Comparison of ENCODE assay signal across 8 mouse cellular contexts in the genomic region with DNA sequence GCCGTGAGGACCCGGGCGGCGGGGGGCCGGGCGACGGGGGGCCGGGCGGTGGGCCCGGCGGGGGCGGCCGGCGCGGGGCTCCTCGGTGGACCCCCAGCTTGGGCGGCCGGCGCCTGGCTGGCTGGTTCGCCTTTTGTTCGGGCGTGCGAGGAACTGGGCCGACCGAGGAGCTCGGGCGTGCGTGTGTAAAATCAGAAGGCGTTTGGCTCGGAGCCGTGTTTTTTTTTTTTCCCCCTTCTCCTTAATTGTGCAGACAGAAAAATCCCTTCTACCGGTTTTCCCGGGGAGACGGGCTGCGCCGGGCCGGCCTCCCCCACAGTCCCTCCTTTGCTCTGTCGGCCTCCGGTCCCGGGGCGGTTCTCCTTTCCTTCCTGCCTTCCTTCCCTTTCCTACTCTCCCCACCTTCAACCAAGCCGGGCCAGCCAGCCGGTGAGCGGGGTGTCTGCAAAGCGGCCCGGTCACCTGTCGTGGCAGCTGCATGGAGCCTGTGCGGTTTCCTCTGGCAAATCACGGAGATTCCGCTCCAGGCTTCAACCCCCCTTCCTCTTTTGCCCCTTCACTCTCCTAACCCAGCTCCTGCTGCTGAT. TPM values are rescaled to one million over a fixed set of nuclear protein-coding genes. Genes with fewer than 3 reads are reported as not detected.
DNase-seq lines count a peak whose midpoint lies in the region; ATAC-seq and TF ChIP-seq lines count a peak whose summit lies in the region.

No protein-coding gene starts in this region.

- H3K4me2 ChIP-seq in embryonic facial prominence, embryonic 14.5 days (ENCODE audit: low read depth, low read length): peak overlapping the region; percentile 73
- H3K4me2 ChIP-seq in heart, embryonic 11.5 days: peak overlapping the region; percentile 93
- peak overlapping the region; percentile 80 for H3K4me2 ChIP-seq in kidney, embryonic 16.5 days (replicated peaks; ENCODE audit: low read depth, low read length)
- peak overlapping the region; percentile 76 for H3K4me2 ChIP-seq in liver, embryonic 14.5 days (ENCODE audit: low read depth)
- peak overlapping the region; percentile 51 for H3K4me2 ChIP-seq in neural tube, embryonic 11.5 days (ENCODE audit: low read depth)

- DNase-seq in embryonic facial prominence, embryonic 14.5 days (ENCODE audit: low spot score): peak; percentile 71
- DNase-seq in liver, embryonic 14.5 days (ENCODE audit: low read depth in 3 of 3, low spot score in 3 of 3): no peak
- peak; percentile 54 for DNase-seq in neural tube, embryonic 11.5 days (ENCODE audit: low spot score)

- H3ac ChIP-seq in C2C12 (ENCODE audit: control insufficient read depth, insufficient read length, low read depth): peak overlapping the region; percentile 86

- no peaks in the 10 kb centered on the region for H3K27me3 ChIP-seq in C2C12 (ENCODE audit: control insufficient read depth, insufficient read depth, insufficient read length)
- H3K27me3 ChIP-seq in embryonic facial prominence, embryonic 14.5 days (replicated peaks; ENCODE audit: control insufficient read depth, insufficient read depth, low read length): no peaks in the 10 kb centered on the region
- H3K27me3 ChIP-seq in heart, embryonic 11.5 days (ENCODE audit: control insufficient read depth, insufficient read depth, low read length): peaks cover 3% of the 10 kb centered on the region; the same call in 1 of the 2 replicates
- H3K27me3 ChIP-seq in kidney, embryonic 16.5 days (ENCODE audit: insufficient read depth, low read length): no peaks in the 10 kb centered on the region
- peaks cover 10% of the 10 kb centered on the region for H3K27me3 ChIP-seq in liver, embryonic 14.5 days (ENCODE audit: control insufficient read depth, insufficient read depth, low read length)
- no peaks in the 10 kb centered on the region for H3K27me3 ChIP-seq in neural tube, embryonic 11.5 days (ENCODE audit: control insufficient read depth, insufficient read depth, low read length)
- no peaks in the 10 kb centered on the region for H3K27me3 ChIP-seq in testis, adult 2 months (ENCODE audit: control insufficient read depth, insufficient read depth, low read length)

- H3K9me3 ChIP-seq in embryonic facial prominence, embryonic 14.5 days (ENCODE audit: control insufficient read depth, low read length): no peaks in the 10 kb centered on the region
- H3K9me3 ChIP-seq in heart, embryonic 11.5 days (replicated peaks; ENCODE audit: control insufficient read depth, low read length): no peaks in the 10 kb centered on the region
- H3K9me3 ChIP-seq in kidney, embryonic 16.5 days (ENCODE audit: low read length): no peaks in the 10 kb centered on the region
- no peaks in the 10 kb centered on the region for H3K9me3 ChIP-seq in liver, embryonic 14.5 days (ENCODE audit: control insufficient read depth, low read length)
- no peaks in the 10 kb centered on the region for H3K9me3 ChIP-seq in neural tube, embryonic 11.5 days (ENCODE audit: control insufficient read depth, low read length)

- H3K4me1 ChIP-seq in bone marrow, adult 2 months (ENCODE audit: control insufficient read depth, insufficient read depth, low read length): no peaks in the 10 kb centered on the region; the same call in 1 of the 2 replicates
- H3K4me1 ChIP-seq in embryonic facial prominence, embryonic 14.5 days (ENCODE audit: control insufficient read depth, insufficient read depth, low read length): peaks cover 14% of the 10 kb centered on the region
- H3K4me1 ChIP-seq in heart, embryonic 11.5 days (ENCODE audit: control insufficient read depth, insufficient read depth, low read length): peaks cover 13% of the 10 kb centered on the region
- H3K4me1 ChIP-seq in kidney, embryonic 16.5 days (ENCODE audit: insufficient read depth, low read length): peaks cover 16% of the 10 kb centered on the region
- peaks cover 2 to 5% of the 10 kb centered on the region in 2 experiments; a peak in 2 of 4 replicates for H3K4me1 ChIP-seq in liver, embryonic 14.5 days (replicated peaks; ENCODE audit: control insufficient read depth in 2 of 2, insufficient read depth in 2 of 2, low read length in 1 of 2)
- peaks cover 11% of the 10 kb centered on the region for H3K4me1 ChIP-seq in neural tube, embryonic 11.5 days (ENCODE audit: control insufficient read depth, insufficient read depth, low read length)
- peaks cover 2% of the 10 kb centered on the region for H3K4me1 ChIP-seq in testis, adult 2 months (ENCODE audit: control insufficient read depth, insufficient read depth, low read length)

- no peak overlapping the region for H3K27ac ChIP-seq in bone marrow, adult 2 months (ENCODE audit: control insufficient read depth, insufficient read depth, low read depth, low read length, poor library complexity)
- peak overlapping the region; percentile 97 for H3K27ac ChIP-seq in embryonic facial prominence, embryonic 14.5 days (replicated peaks; ENCODE audit: low read depth, low read length)
- H3K27ac ChIP-seq in heart, embryonic 11.5 days (ENCODE audit: low read depth, low read length): peak overlapping the region; percentile 87
- H3K27ac ChIP-seq in kidney, embryonic 16.5 days (ENCODE audit: low read length): peak overlapping the region; percentile 92
- H3K27ac ChIP-seq in liver, embryonic 14.5 days: no peak overlapping the region
- H3K27ac ChIP-seq in neural tube, embryonic 11.5 days (ENCODE audit: low read depth, low read length): peak overlapping the region; percentile 90
- H3K27ac ChIP-seq in testis, adult 2 months (ENCODE audit: control insufficient read depth, insufficient read depth, low read depth, low read length): peak overlapping the region; percentile 74

- H3K4me3 ChIP-seq in C2C12 (ENCODE audit: insufficient read depth, poor library complexity, severe bottlenecking): peak overlapping the region; percentile 85
- peak overlapping the region; percentile 19 for H3K4me3 ChIP-seq in bone marrow, adult 2 months (replicated peaks; ENCODE audit: control insufficient read depth, low read depth, low read length)
- peak overlapping the region; percentile 87 for H3K4me3 ChIP-seq in embryonic facial prominence, embryonic 14.5 days (ENCODE audit: low read depth, low read length)
- peak overlapping the region; percentile 73 for H3K4me3 ChIP-seq in heart, embryonic 11.5 days (ENCODE audit: low read depth, low read length)
- H3K4me3 ChIP-seq in kidney, embryonic 16.5 days (ENCODE audit: low read length): peak overlapping the region; percentile 90
- peak overlapping the region; percentile 55 to 72 for H3K4me3 ChIP-seq in liver, embryonic 14.5 days (ENCODE audit: insufficient read depth in 1 of 2, low read depth in 2 of 2, low read length in 2 of 2)
- H3K4me3 ChIP-seq in neural tube, embryonic 11.5 days (ENCODE audit: low read depth, low read length): peak overlapping the region; percentile 88
- H3K4me3 ChIP-seq in testis, adult 2 months (ENCODE audit: control insufficient read depth, low read depth, low read length): peak overlapping the region; percentile 92

- H3K36me3 ChIP-seq in C2C12 (ENCODE audit: control insufficient read depth, insufficient read depth): peaks cover 33% of the 10 kb centered on the region
- peaks cover 13% of the 10 kb centered on the region; the same call in 1 of the 2 replicates for H3K36me3 ChIP-seq in embryonic facial prominence, embryonic 14.5 days (ENCODE audit: control insufficient read depth, insufficient read depth, low read length)
- no peaks in the 10 kb centered on the region for H3K36me3 ChIP-seq in heart, embryonic 11.5 days (ENCODE audit: control insufficient read depth, insufficient read depth, low read length)
- H3K36me3 ChIP-seq in kidney, embryonic 16.5 days (ENCODE audit: insufficient read depth, low read length): no peaks in the 10 kb centered on the region
- no peaks in the 10 kb centered on the region for H3K36me3 ChIP-seq in liver, embryonic 14.5 days (replicated peaks; ENCODE audit: control insufficient read depth, insufficient read depth, low read depth)
- peaks cover 1% of the 10 kb centered on the region; the same call in 1 of the 2 replicates for H3K36me3 ChIP-seq in neural tube, embryonic 11.5 days (ENCODE audit: control insufficient read depth, insufficient read depth, low read length)
- 0 out of 2 replicates have a peak, but pooled peaks cover 2% of the 10 kb centered on the region for H3K36me3 ChIP-seq in testis, adult 2 months (ENCODE audit: control insufficient read depth, insufficient read depth, low read length)

- TF ChIP-seq CTCF in C2C12 (IDR thresholded peaks at IDR 0.05; ENCODE audit: control insufficient read depth, insufficient read depth, insufficient read length): no peak
- no peak for TF ChIP-seq CTCF in bone marrow, adult 2 months (IDR thresholded peaks at IDR 0.05; ENCODE audit: control insufficient read depth, insufficient read depth, low read length)
- TF ChIP-seq CTCF in liver, embryonic 14.5 days (IDR thresholded peaks at IDR 0.05; ENCODE audit: low read depth): no peak
- no peak for TF ChIP-seq CTCF in testis, adult 2 months (IDR thresholded peaks at IDR 0.05; ENCODE audit: control insufficient read depth, insufficient read depth, insufficient replicate concordance, low read depth, low read length)

- peaks cover 51% of the 10 kb centered on the region for H3K79me3 ChIP-seq in C2C12 (ENCODE audit: low read depth)

- TF ChIP-seq EP300 in liver, embryonic 14.5 days (IDR thresholded peaks at IDR 0.05; ENCODE audit: low read depth): no peak

- under 1% methylated on average over 43 of the region's 50 CpGs for WGBS in bone marrow, adult 2 months
- WGBS in embryonic facial prominence, embryonic 14.5 days: 1% methylated on average over 30 of the region's 50 CpGs
- WGBS in heart, embryonic 11.5 days (ENCODE audit: insufficient replicate concordance): under 1% methylated on average over 33 of the region's 50 CpGs
- WGBS in kidney, embryonic 16.5 days: under 1% methylated on average over 34 of the region's 50 CpGs
- under 1% methylated on average over 36 of the region's 50 CpGs for WGBS in liver, embryonic 14.5 days (ENCODE audit: insufficient replicate concordance)
- under 1% methylated on average over 34 of the region's 50 CpGs for WGBS in neural tube, embryonic 11.5 days

- ATAC-seq in embryonic facial prominence, embryonic 14.5 days (ENCODE audit: low read depth): peak; percentile 41
- no peak; the same call in 1 of the 2 replicates for ATAC-seq in heart, embryonic 11.5 days (replicated peaks; ENCODE audit: insufficient number of reproducible peaks, low FRiP score, low TSS enrichment)
- 0 out of 2 replicates have a peak, but pooled peaks have one; percentile 11 for ATAC-seq in kidney, embryonic 16.5 days (ENCODE audit: low FRiP score, low TSS enrichment)
- 0 out of 2 replicates have a peak, but pooled peaks have one; percentile 9 for ATAC-seq in liver, embryonic 14.5 days (ENCODE audit: insufficient read depth)
- ATAC-seq in neural tube, embryonic 11.5 days (ENCODE audit: insufficient read depth, low FRiP score, low TSS enrichment): peak; percentile 10; the same call in 1 of the 2 replicates

- peak; percentile 3; the same call in 1 of the 2 replicates for TF ChIP-seq POLR2A in bone marrow, adult 2 months (IDR thresholded peaks at IDR 0.05; ENCODE audit: borderline replicate concordance, control insufficient read depth, low read depth, low read length)
- TF ChIP-seq POLR2A in testis, adult 2 months (IDR thresholded peaks at IDR 0.05; ENCODE audit: control insufficient read depth, low read depth, low read length): no peak

- peaks cover 54% of the 10 kb centered on the region for H3K79me2 ChIP-seq in C2C12 (ENCODE audit: control insufficient read depth, insufficient read depth)

- peak overlapping the region; percentile 98 for H3K9ac ChIP-seq in embryonic facial prominence, embryonic 14.5 days (ENCODE audit: low read depth, low read length)
- H3K9ac ChIP-seq in heart, embryonic 11.5 days (ENCODE audit: low read depth, low read length): peak overlapping the region; percentile 92
- H3K9ac ChIP-seq in kidney, embryonic 16.5 days (replicated peaks; ENCODE audit: low read length): peak overlapping the region; percentile 96
- H3K9ac ChIP-seq in liver, embryonic 14.5 days (replicated peaks): peak overlapping the region; percentile 70
- H3K9ac ChIP-seq in neural tube, embryonic 11.5 days (ENCODE audit: low read length): peak overlapping the region; percentile 97

RNA-seq across cellular contexts. Expression of gene Tulp4, which starts 0.9 kb away (rescaled TPM):
- polyA plus RNA-seq in C2C12 (2012; fragmentation: generic; extraction: Trizol): 58.1 TPM
- 3.4 and 9.0 TPM in 2 replicates for polyA plus RNA-seq in bone marrow, adult 2 months (2011; ENCODE audit: insufficient read depth, insufficient read length, low replicate concordance, missing spikeins)
- polyA plus RNA-seq in embryonic facial prominence, embryonic 14.5 days (2014; fragmentation: Nextera tagmentation; extraction: Ambion mirVana): 83.6 and 86.3 TPM in 2 replicates
- 63.3 and 79.0 TPM in 2 replicates for polyA plus RNA-seq in heart, embryonic 11.5 days (2014; fragmentation: Nextera tagmentation; extraction: Ambion mirVana)
- polyA plus RNA-seq in kidney, embryonic 16.5 days (2015; fragmentation: Nextera tagmentation; extraction: Ambion mirVana): 81.3 and 94.6 TPM in 2 replicates
- polyA plus RNA-seq in liver, embryonic 14.5 days (2012; rRNA removed): 3.4 and 4.7 TPM in 2 replicates
- 21.4 and 24.1 TPM in 2 replicates for polyA plus RNA-seq in liver, embryonic 14.5 days (2014; fragmentation: Nextera tagmentation; extraction: Ambion mirVana)
- polyA plus RNA-seq in neural tube, embryonic 11.5 days (2014; fragmentation: Nextera tagmentation; extraction: Ambion mirVana): 122 and 133 TPM in 2 replicates
- 179 and 200 TPM in 2 replicates for polyA plus RNA-seq in testis, adult 2 months (2012; rRNA removed)

RNA-seq across cellular contexts. Expression of gene Gtf2h5, which starts 27.5 kb away (rescaled TPM):
- 90.0 TPM for polyA plus RNA-seq in C2C12 (2012; fragmentation: generic; extraction: Trizol)
- 36.0 and 37.0 TPM in 2 replicates for polyA plus RNA-seq in bone marrow, adult 2 months (2011; ENCODE audit: insufficient read depth, insufficient read length, low replicate concordance, missing spikeins)
- 171 and 172 TPM in 2 replicates for polyA plus RNA-seq in embryonic facial prominence, embryonic 14.5 days (2014; fragmentation: Nextera tagmentation; extraction: Ambion mirVana)
- polyA plus RNA-seq in heart, embryonic 11.5 days (2014; fragmentation: Nextera tagmentation; extraction: Ambion mirVana): 138 and 158 TPM in 2 replicates
- 153 and 156 TPM in 2 replicates for polyA plus RNA-seq in kidney, embryonic 16.5 days (2015; fragmentation: Nextera tagmentation; extraction: Ambion mirVana)
- 11.9 and 26.7 TPM in 2 replicates for polyA plus RNA-seq in liver, embryonic 14.5 days (2012; rRNA removed)
- 82.3 and 84.0 TPM in 2 replicates for polyA plus RNA-seq in liver, embryonic 14.5 days (2014; fragmentation: Nextera tagmentation; extraction: Ambion mirVana)
- 163 and 170 TPM in 2 replicates for polyA plus RNA-seq in neural tube, embryonic 11.5 days (2014; fragmentation: Nextera tagmentation; extraction: Ambion mirVana)
- 12.0 and 13.5 TPM in 2 replicates for polyA plus RNA-seq in testis, adult 2 months (2012; rRNA removed)

RNA-seq across cellular contexts. Expression of gene Serac1, which starts 27.6 kb away (rescaled TPM):
- polyA plus RNA-seq in C2C12 (2012; fragmentation: generic; extraction: Trizol): 1.8 TPM
- 1.4 and 2.8 TPM in 2 replicates for polyA plus RNA-seq in bone marrow, adult 2 months (2011; ENCODE audit: insufficient read depth, insufficient read length, low replicate concordance, missing spikeins)
- polyA plus RNA-seq in embryonic facial prominence, embryonic 14.5 days (2014; fragmentation: Nextera tagmentation; extraction: Ambion mirVana): 4.6 and 5.8 TPM in 2 replicates
- polyA plus RNA-seq in heart, embryonic 11.5 days (2014; fragmentation: Nextera tagmentation; extraction: Ambion mirVana): 3.1 and 4.3 TPM in 2 replicates
- polyA plus RNA-seq in kidney, embryonic 16.5 days (2015; fragmentation: Nextera tagmentation; extraction: Ambion mirVana): 5.1 and 6.0 TPM in 2 replicates
- polyA plus RNA-seq in liver, embryonic 14.5 days (2012; rRNA removed): 1.6 TPM in 2 replicates
- 0.69 and 1.5 TPM in 2 replicates for polyA plus RNA-seq in liver, embryonic 14.5 days (2014; fragmentation: Nextera tagmentation; extraction: Ambion mirVana)
- polyA plus RNA-seq in neural tube, embryonic 11.5 days (2014; fragmentation: Nextera tagmentation; extraction: Ambion mirVana): 7.9 and 9.0 TPM in 2 replicates
- 7.9 and 8.6 TPM in 2 replicates for polyA plus RNA-seq in testis, adult 2 months (2012; rRNA removed)

Comparison
In these comparisons a context has a peak if more than half of its experiments do, and no peak if none do; other contexts are left out.
1. H3K4me3 ChIP-seq: peak in every context shown above with its lines; median percentile 92 in testis, adult 2 months; 90 in kidney, embryonic 16.5 days; 88 in neural tube, embryonic 11.5 days; 87 in embryonic facial prominence, embryonic 14.5 days; 85 in C2C12; 73 in heart, embryonic 11.5 days; 64 in liver, embryonic 14.5 days; 19 in bone marrow, adult 2 months.
2. H3K27ac ChIP-seq: peak in embryonic facial prominence, embryonic 14.5 days (single experiment), heart, embryonic 11.5 days (single experiment), kidney, embryonic 16.5 days (single experiment), neural tube, embryonic 11.5 days (single experiment) and testis, adult 2 months (single experiment); none in bone marrow, adult 2 months (single experiment) and liver, embryonic 14.5 days (single experiment).
3. DNase-seq: peak in embryonic facial prominence, embryonic 14.5 days (single experiment) and neural tube, embryonic 11.5 days (single experiment); none in liver, embryonic 14.5 days (0 of 3).
4. Peak in every context shown above with its lines, with median percentiles within 50 percentile points of each other: H3K4me2 ChIP-seq and H3K9ac ChIP-seq.